Mouse (Mus musculus) myocyte (in vitro differentiated cells): ENCODE measurements around the gene Tfe3.
"Not testable (repeated sequence)": the region's sequence is repeated elsewhere in the genome, so short reads cannot be mapped to it uniquely, and the experiment has no call there.

Experiments
- E2F4 ChIP-seq: IDR thresholded peaks from one replicate; pipeline ENCODE4 v1.6.1; 2011; ENCODE audit warnings: mild to moderate bottlenecking, control low read depth, moderate library complexity; ENCODE audit not compliant: insufficient read depth
- MAX ChIP-seq: IDR thresholded peaks from one replicate; pipeline ENCODE4 v1.6.1; 2011; ENCODE audit warnings: low read depth, mild to moderate bottlenecking, control low read depth
- MYOD1 ChIP-seq, 3 experiments: IDR thresholded peaks; one replicate each; pipeline ENCODE4 v1.6.1; 2011; ENCODE audit warnings: control low read depth in 2 of 3, low read depth in 2 of 3, mild to moderate bottlenecking in 2 of 3, moderate library complexity in 1 of 3; ENCODE audit not compliant: insufficient read length in 2 of 3, control insufficient read depth in 1 of 3
- MYOG ChIP-seq, 3 experiments: IDR thresholded peaks; one replicate each; pipeline ENCODE4 v1.6.1; 2011; ENCODE audit warnings: control low read depth in 2 of 3, low read depth in 2 of 3, mild to moderate bottlenecking in 2 of 3; ENCODE audit not compliant: insufficient read length in 2 of 3, control insufficient read depth in 1 of 3, insufficient read depth in 1 of 3
- POLR2A ChIP-seq: IDR thresholded peaks from one replicate; pipeline ENCODE4 v1.6.1; 2011; ENCODE audit warnings: low read depth, mild to moderate bottlenecking, control low read depth, moderate library complexity; ENCODE audit not compliant: insufficient read length
- POLR2AphosphoS2 ChIP-seq: IDR thresholded peaks from one replicate; pipeline ENCODE4 v1.6.1; 2011; ENCODE audit warnings: low read depth, control low read depth; ENCODE audit not compliant: insufficient read length
- SRF ChIP-seq: IDR thresholded peaks from one replicate; pipeline ENCODE4 v1.6.1; 2011; ENCODE audit warnings: low read depth; ENCODE audit not compliant: control insufficient read depth, insufficient read length
- TCF12 ChIP-seq: IDR thresholded peaks from one replicate; pipeline ENCODE4 v1.6.1; 2011; ENCODE audit warnings: mild to moderate bottlenecking, control low read depth; ENCODE audit not compliant: poor library complexity, insufficient read depth, severe bottlenecking
- TCF3 ChIP-seq: IDR thresholded peaks from one replicate; pipeline ENCODE4 v1.6.1; 2011; ENCODE audit warnings: low read depth, control low read depth; ENCODE audit not compliant: insufficient read length
- USF1 ChIP-seq: IDR thresholded peaks from one replicate; pipeline ENCODE4 v1.6.1; 2011; ENCODE audit warnings: low read depth, mild to moderate bottlenecking, control low read depth, moderate library complexity

DNA sequence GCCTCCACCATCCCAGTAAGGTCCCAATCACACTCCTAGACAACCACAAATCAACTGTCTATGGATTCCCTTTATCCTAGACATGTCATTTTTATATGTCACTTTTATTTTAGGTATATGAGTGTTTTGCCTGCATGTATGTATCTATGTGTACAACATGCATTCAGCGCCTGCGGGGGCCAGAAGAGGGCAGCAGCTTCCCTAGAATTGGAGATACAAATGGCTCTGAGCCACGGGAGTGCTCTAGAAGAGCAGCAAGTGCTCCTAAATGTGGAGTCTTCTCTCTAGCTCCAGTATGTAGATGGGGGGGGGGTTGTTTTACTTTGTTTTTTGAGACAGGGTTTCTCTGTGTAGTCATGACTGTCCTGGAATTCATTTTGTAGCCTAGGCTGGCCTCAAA is 8.7 kb upstream of the Tfe3 start:
- TF ChIP-seq POLR2A; TCF3; TCF12; USF1; POLR2AphosphoS2; MAX; MYOG (IDR thresholded peaks at IDR 0.05; ENCODE audit: control insufficient read depth in 1 of 3, insufficient read depth in 1 of 3, insufficient read length in 2 of 3, low read depth in 2 of 3); SRF; MYOD1 (IDR thresholded peaks at IDR 0.05; ENCODE audit: control insufficient read depth in 1 of 3, insufficient read length in 2 of 3, low read depth in 2 of 3); E2F4: not testable (repeated sequence)
